Mouse (Mus musculus): ENCODE results near the gene Prdm2. TPM values are rescaled to one million over a fixed set of nuclear protein-coding genes. Genes with fewer than 3 reads are reported as not detected.

Prdm2 gene
- total RNA-seq, 2 experiments from 2014 or later, result 45.5 to 49.1 TPM

DNA sequence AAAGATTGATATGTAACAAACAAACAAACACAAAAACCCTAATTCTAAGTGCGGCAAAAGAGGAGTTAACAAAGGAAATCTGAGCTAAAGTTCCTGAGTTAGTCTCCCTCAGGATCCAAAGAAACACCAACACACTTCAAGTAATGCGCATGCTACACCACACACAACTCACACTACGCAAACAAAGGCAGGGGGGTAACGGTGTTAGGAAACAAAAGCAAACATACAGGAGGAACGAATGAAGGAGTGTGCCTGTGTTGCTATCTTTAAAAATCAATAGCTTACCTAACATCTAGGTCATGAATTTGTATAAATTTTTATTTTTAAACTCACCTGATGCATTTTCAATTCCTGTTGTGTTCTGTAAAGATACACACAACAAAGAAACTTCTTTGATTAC, 18.5 kb downstream of the Prdm2 start:
- DNase-seq (ENCODE audit: low spot score in 2 of 2), result no peak
- no peak overlapping the region for H3K4me3 ChIP-seq
- no peak overlapping the region for H3K27ac ChIP-seq
- TF ChIP-seq CTCF (conservative IDR thresholded peaks at IDR 0.05), result no peak

DNA sequence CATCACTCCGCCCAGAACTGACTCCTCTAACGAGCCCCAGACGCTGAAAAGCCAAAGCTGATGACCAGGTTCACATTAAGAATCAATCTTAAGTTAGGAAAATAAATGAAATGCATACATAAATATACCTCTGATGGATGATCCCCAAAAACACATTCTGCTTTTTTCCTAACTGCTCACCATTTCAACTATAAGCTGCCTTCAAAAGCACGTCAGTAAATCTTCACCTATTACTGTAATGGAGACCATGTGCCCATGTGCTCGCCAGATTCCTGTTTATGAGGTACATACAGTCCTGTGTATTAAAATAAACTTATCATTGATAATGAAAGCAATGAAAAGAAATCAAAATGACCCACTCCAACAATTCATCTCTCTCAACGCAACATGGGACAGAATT, 19.6 kb downstream of the Prdm2 start:
- H3K4me3 ChIP-seq, result no peak overlapping the region
- no peak overlapping the region for H3K27ac ChIP-seq
- no peak for DNase-seq (ENCODE audit: low spot score in 2 of 2)
- TF ChIP-seq CTCF (conservative IDR thresholded peaks at IDR 0.05), result no peak

DNA sequence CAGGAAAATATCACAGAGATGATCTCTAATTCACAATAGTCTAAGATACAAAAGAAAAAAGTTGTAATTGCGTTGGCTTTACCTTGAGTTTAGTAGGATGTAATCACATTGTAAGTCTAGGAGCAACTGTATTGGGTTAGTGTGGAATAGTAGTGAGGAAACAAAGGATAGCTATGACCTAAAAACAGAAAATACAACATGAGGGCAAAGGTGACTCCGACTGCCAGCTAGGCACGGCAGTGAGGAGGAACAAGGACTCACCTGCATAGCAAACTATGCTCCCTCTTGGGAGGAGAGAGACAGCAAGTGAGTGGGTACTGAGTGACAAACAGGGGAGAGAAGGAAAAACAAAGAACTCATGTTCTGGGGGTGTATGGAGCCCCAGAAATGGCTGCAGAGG, 21.0 kb downstream of the Prdm2 start:
- TF ChIP-seq CTCF (conservative IDR thresholded peaks at IDR 0.05), result no peak
- H3K27ac ChIP-seq, result no peak overlapping the region
- DNase-seq (ENCODE audit: low spot score in 2 of 2), result no peak
- H3K4me3 ChIP-seq, result no peak overlapping the region

DNA sequence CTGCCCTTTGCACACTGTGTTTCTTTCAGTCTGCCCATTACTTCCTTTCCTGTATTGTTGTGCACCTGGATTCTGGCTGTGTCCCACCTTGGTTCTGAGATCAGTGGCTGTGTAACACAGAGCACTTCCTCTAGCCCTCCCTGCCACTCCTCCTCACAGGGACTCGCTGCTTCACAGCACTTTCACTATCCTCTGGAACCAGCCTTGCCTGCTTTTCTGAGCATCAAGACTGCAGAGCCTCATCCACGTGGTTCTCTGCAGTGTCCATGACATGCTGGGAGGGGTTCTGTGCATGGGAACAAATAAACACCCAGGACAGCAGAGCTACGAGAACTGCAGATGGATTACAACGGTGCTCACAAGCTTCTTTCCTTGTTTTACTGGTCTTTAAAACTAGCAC, 22.1 kb downstream of the Prdm2 start:
- Histone ChIP-seq H3K4me3 (no peak overlapping the region), H3K27ac (no peak overlapping the region)
- TF ChIP-seq CTCF (conservative IDR thresholded peaks at IDR 0.05), result no peak
- no peak for DNase-seq (ENCODE audit: low spot score in 2 of 2)

DNA sequence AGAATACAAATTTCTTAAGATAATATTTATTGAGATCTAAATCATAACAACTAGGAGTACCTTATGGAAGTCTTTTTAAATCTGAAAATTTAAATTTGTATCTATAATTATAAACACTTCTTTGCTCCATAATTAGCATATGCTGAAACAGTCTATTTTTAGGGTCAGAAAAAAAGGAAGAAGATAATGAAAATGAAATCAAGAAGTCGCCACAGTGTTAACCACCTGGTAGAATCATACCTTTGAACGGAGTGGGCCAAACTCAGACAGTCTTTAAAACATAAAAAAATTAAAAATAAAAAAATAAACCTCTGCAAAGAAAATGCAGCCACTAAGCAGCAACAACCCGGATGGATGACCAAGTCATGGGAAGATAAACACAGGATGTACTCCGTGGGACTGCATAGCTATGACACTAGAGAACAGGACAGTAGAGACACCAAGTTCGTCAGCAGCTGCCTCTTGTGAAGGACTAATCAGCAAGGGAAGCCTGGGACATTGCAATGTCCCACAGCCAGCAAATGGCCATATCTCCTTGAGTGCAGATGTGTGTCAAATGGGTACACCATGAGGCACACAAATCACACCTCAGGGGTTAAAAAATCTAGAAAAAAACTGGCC, 24.1 kb downstream of the Prdm2 start:
- DNase-seq (ENCODE audit: low spot score in 2 of 2), result no peak
- no peak for TF ChIP-seq CTCF (conservative IDR thresholded peaks at IDR 0.05)
- no peak overlapping the region for H3K27ac ChIP-seq
- no peak overlapping the region for H3K4me3 ChIP-seq

DNA sequence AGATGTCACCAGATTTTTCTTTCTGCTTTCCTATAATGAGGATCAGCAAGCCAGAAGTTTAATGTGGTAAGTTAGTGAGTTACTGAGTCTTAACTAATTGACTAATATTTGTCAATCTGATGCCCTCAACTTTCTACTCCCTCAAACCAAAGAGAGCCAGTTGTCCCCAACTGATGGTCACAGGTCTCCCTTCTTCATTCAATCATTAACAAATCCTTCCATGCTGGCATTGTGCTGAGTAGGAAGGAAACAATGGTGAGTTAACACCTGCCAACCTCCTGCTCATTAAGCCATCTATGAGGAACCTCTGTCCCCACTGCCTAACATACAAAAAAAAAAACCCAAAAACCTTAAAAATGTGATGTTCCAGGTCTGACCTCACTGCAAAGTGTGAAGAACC, 26.7 kb downstream of the Prdm2 start:
- DNase-seq (ENCODE audit: low spot score in 2 of 2), result no peak
- Histone ChIP-seq H3K4me3 (no peak overlapping the region), H3K27ac (no peak overlapping the region)
- TF ChIP-seq CTCF (conservative IDR thresholded peaks at IDR 0.05), result no peak

DNA sequence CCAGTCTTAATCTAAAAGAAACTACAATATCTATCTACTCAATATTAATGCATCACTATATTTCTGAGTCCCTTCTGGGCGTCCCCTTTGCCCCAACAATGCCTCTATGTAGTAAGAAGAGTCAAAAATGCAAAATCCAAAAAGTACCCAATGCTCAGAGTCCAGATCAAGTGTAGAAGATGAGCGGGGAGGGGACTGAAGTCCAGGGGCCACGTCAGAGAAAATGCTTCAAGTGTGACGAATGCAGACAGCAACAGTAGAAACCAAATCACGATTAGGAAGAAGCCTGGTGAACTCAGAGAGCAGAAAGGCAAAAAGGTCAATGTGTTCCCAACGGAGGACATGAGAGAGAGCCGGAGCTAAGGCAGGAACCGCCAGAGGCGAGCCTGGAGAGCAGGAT, 27.3 kb downstream of the Prdm2 start:
- no peak for TF ChIP-seq CTCF (conservative IDR thresholded peaks at IDR 0.05)
- Histone ChIP-seq H3K27ac (no peak overlapping the region), H3K4me3 (no peak overlapping the region)
- no peak for DNase-seq (ENCODE audit: low spot score in 2 of 2)

DNA sequence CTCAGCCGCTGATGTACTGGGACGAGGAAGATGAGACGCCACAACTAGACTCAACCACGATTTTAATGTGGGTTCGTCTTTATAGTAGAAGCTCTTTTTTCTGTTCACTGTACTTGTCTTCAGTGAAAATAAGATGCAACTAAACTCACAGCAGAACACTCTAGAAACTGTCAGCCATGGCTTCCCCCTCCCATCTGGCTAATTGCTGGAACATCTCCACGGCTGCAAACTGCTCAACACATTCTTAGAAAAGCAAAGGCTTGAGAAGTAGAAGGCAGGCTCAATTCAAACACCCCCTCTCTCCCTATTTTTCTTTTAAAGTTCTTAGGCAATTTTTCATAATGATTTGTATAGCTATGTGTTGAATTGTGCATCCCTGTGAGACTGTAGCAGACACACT, 29.7 kb downstream of the Prdm2 start:
- TF ChIP-seq CTCF (conservative IDR thresholded peaks at IDR 0.05), result no peak
- DNase-seq (ENCODE audit: low spot score in 2 of 2), result peak; percentile 53 to 55
- no peak overlapping the region for H3K27ac ChIP-seq
- no peak overlapping the region for H3K4me3 ChIP-seq

DNA sequence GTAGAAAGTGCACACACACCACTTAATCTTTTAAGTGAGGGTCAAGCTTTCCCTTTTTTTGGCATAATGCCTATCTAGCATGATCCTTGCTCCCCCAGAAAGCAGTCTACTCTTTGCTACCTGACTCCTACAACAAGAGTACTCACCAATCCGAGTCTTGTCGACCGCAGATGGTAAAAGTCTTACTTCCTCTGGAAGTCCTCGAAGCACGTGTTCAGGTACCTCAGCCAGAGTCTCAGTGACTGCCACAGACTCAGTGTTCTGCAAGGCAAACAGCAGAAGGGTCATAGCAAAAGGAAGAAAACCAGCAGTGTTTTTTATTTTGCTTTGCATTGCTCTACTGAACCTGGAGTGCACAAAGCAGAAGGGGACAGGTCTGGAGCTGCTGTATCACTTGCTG, 32.1 kb downstream of the Prdm2 start:
- Histone ChIP-seq H3K4me3 (no peak overlapping the region), H3K27ac (no peak overlapping the region)
- TF ChIP-seq CTCF (conservative IDR thresholded peaks at IDR 0.05), result no peak
- DNase-seq (ENCODE audit: low spot score in 2 of 2), result no peak

DNA sequence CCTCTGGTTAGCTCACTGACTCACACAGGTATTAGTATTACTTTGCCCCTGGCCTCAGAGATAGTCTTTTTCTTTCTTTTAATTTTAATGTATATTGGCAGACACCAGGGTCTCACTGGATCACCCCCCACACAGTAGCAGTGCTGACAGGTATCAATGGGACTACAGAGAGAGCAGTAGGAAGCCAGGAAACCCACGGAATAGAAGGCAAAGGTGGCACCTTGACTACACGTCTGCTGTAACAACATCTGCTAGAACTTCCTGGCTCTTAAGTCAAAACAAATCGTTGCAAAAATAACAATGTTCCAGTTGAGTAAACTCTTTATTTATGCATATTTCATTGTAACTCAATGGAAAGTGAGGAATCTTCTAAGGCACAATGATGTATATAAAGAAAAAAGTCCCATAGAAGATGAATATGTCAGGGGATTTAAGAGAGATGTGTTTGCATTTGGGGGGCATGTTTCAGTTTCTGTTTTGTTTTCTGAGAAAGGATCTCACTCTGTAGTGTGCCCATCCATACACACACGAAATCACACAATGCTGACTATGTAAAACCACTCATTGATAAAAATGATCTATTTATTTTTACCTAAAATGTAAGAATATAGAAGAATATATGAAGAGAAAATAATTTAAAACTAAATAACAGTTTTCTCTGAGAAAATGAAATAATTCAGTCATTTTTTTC, 41.0 kb downstream of the Prdm2 start:
- no peak for DNase-seq (ENCODE audit: low spot score in 2 of 2)
- TF ChIP-seq CTCF (conservative IDR thresholded peaks at IDR 0.05), result no peak
- no peak overlapping the region for H3K4me3 ChIP-seq
- no peak overlapping the region for H3K27ac ChIP-seq

DNA sequence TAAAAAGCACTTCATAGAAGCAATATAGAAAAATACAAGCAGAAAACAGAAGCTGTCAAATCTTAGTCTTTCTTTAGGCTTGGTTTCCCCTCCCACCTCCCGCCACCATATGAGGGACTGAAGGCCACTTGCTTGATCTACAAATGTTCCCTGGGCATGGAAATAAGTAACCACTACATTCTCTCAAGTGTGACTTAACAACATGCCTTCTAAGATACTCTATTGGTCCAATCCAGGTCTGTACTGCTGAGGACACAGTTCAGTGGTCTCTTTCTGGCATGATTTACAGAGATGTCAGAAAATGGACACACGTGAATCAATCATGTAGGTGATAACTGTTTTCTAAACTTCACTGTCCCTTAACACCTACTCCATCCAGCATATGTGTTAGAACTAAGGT, 42.5 kb downstream of the Prdm2 start:
- no peak for TF ChIP-seq CTCF (conservative IDR thresholded peaks at IDR 0.05)
- Histone ChIP-seq H3K27ac (no peak overlapping the region), H3K4me3 (no peak overlapping the region)
- no peak for DNase-seq (ENCODE audit: low spot score in 2 of 2)

DNA sequence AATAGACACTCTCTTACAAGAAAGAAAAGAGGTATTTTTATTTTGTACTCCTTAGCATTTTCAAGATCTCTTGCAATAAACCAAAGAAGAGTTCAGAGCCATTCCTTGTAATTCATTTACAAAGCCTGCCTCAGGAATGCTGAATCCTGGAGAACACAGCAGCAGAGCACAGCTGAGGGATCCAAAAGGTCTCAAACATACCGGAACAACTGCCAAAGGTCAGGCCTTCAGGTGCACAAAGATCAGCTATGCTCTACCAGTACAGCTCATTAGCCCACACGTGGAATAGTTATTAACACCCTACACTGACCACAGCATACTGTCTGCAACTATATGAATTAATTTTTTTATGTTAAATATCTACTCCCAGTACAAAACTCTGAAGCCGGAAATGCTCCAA, 44.7 kb downstream of the Prdm2 start:
- H3K4me3 ChIP-seq, result no peak overlapping the region
- TF ChIP-seq CTCF (conservative IDR thresholded peaks at IDR 0.05), result no peak
- no peak overlapping the region for H3K27ac ChIP-seq
- DNase-seq (ENCODE audit: low spot score in 2 of 2), result no peak

DNA sequence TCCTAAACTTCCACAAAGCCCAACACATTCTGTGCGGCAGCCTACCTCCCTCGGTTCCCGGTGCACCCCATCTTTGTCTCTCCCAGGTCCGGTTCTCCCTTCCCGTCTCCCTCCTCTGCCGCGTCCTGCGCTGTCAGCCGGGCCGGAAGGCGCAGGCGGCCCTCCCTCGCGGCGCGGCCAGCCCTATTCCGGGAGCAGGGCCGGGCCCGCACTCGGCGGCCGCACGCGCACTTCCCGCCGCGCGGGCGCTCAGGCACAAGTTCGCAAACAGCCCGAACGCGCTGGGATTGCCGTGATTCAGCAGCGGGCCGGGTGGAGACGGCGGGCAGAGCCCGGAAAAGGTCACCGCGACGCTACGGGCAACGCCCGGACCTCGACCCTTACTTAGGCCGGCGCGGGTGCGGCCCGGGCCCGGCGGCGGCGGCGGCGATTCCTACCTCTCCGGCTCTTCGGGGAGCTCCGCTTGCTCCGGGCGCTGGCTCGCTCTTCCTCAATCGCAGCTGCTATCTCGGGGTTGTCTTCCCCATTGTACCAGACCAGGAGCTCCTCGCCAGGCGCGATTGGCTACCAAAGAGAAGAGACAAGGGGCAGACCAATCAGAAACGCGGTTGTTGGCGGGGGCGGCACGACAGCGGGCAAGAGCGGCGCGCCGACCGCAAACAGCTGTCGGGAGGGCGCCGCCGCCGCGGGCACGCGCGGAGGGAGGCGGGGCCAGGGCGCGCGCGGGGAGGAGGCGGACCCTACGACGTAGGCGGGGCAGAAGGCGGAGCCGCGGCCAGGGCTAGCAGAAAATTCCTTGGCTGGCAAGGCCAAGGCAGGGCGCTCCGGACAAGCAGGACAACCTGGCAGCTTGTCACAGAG, 50.9 kb downstream of the Prdm2 start:
- Histone ChIP-seq H3K4me3 (peak overlapping the region; percentile 88), H3K27ac (peak overlapping the region; percentile 98)
- 0 out of 2 replicates have a peak, but pooled peaks have one; percentile 3 for TF ChIP-seq CTCF (conservative IDR thresholded peaks at IDR 0.05)
- DNase-seq (ENCODE audit: low spot score in 2 of 2), result peak; percentile 98 to 99
